8 mouse cellular contexts compared by ENCODE assay signal in the genomic region with DNA sequence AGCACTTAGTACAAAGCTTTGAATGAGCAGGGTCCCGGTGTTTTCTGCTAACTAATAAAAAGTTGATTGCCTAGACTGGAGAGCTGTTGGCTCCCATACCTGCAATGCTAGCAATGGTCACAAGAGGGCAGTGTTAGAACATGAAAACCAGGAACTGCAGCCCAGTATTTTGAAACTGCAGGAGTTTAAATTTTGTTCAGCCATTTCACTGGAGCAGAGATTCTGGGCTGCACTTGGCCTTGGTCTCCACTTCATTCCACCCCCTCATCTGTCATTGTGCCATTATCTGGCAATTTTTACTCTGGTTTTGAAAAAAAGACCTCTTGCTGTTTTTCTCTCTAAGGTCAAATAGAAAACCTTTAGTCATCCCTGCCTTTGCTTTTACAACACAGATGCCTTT. TPM values are rescaled to one million over a fixed set of nuclear protein-coding genes. Genes with fewer than 3 reads are reported as not detected.
DNase-seq lines count a peak whose midpoint lies in the region; ATAC-seq and TF ChIP-seq lines count a peak whose summit lies in the region.

No protein-coding gene starts in this region.

- peaks cover 10% of the 10 kb centered on the region for H3K4me1 ChIP-seq in embryonic facial prominence, embryonic 10.5 days
- H3K4me1 ChIP-seq in liver, postnatal 0 days (ENCODE audit: insufficient read depth), result no peaks in the 10 kb centered on the region
- H3K4me1 ChIP-seq in thymus, adult 2 months (replicated peaks; ENCODE audit: control insufficient read depth, insufficient read depth, low read length), result no peaks in the 10 kb centered on the region

- TF ChIP-seq CTCF in liver, postnatal 0 days (IDR thresholded peaks at IDR 0.05; ENCODE audit: low read depth), result peak; percentile 87
- TF ChIP-seq CTCF in thymus, adult 2 months (IDR thresholded peaks at IDR 0.05; ENCODE audit: borderline replicate concordance, control insufficient read depth, extremely low read depth, insufficient read depth, low read length, poor library complexity), result no peak

- peak overlapping the region; percentile 30; the same call in 1 of the 2 replicates for H3K27ac ChIP-seq in embryonic facial prominence, embryonic 10.5 days (replicated peaks)
- H3K27ac ChIP-seq in liver, postnatal 0 days (ENCODE audit: low read depth), result no peak overlapping the region
- no peak overlapping the region for H3K27ac ChIP-seq in thymus, adult 2 months (ENCODE audit: control insufficient read depth, insufficient read depth, low read length)

- no peak for TF ChIP-seq POLR2A in thymus, adult 2 months (IDR thresholded peaks at IDR 0.05; ENCODE audit: control insufficient read depth, extremely low read depth, insufficient read depth, low read length, poor library complexity)

- H3K9ac ChIP-seq in liver, postnatal 0 days (replicated peaks), result no peak overlapping the region

- no peak overlapping the region for H3K4me2 ChIP-seq in liver, postnatal 0 days (ENCODE audit: low read depth, low read length)

- DNase-seq in CD4-positive, CD25-positive, alpha-beta regulatory T cell, adult 2 months (ENCODE audit: low read depth, low spot score), result peak; percentile 84
- peak; percentile 88 for DNase-seq in adrenal gland, adult 2 months
- peak; percentile 82 for DNase-seq in embryonic facial prominence, embryonic 10.5 days (ENCODE audit: low spot score)
- peak; percentile 58 to 83 for DNase-seq in heart, adult 9 months (ENCODE audit: low spot score in 2 of 2)
- DNase-seq in kidney, postnatal 36 days, result peak; percentile 76 to 89
- DNase-seq in liver, postnatal 0 days, result peak; percentile 83
- DNase-seq in thymus, adult 2 months, result peak; percentile 79

- no peaks in the 10 kb centered on the region for H3K27me3 ChIP-seq in embryonic facial prominence, embryonic 10.5 days (replicated peaks; ENCODE audit: low read depth, poor library complexity, severe bottlenecking)
- H3K27me3 ChIP-seq in liver, postnatal 0 days (ENCODE audit: insufficient read depth, low read length), result no peaks in the 10 kb centered on the region
- H3K27me3 ChIP-seq in thymus, adult 2 months (ENCODE audit: control insufficient read depth, insufficient read depth, low read length), result no peaks in the 10 kb centered on the region

- no peaks in the 10 kb centered on the region for H3K9me3 ChIP-seq in embryonic facial prominence, embryonic 10.5 days
- H3K9me3 ChIP-seq in liver, postnatal 0 days (ENCODE audit: low read length), result no peaks in the 10 kb centered on the region

- no peak for ATAC-seq in liver, postnatal 0 days
- ATAC-seq in neutrophil, adult 5-6 weeks (ENCODE audit: extremely low read depth, insufficient number of reproducible peaks, low FRiP score, poor library complexity, severe bottlenecking), result peak; percentile 66; the same call in 1 of the 2 replicates

- no peaks in the 10 kb centered on the region for H3K36me3 ChIP-seq in embryonic facial prominence, embryonic 10.5 days (replicated peaks)
- H3K36me3 ChIP-seq in liver, postnatal 0 days (replicated peaks; ENCODE audit: insufficient read depth, low read length), result no peaks in the 10 kb centered on the region
- H3K36me3 ChIP-seq in thymus, adult 2 months (ENCODE audit: control insufficient read depth, insufficient read depth, low read length), result no peaks in the 10 kb centered on the region

- no peak overlapping the region for H3K4me3 ChIP-seq in embryonic facial prominence, embryonic 10.5 days
- H3K4me3 ChIP-seq in liver, postnatal 0 days (ENCODE audit: low read depth, low read length), result no peak overlapping the region
- H3K4me3 ChIP-seq in thymus, adult 2 months (ENCODE audit: control insufficient read depth, insufficient read depth, low read length), result no peak overlapping the region

- WGBS in embryonic facial prominence, embryonic 10.5 days, result 48% methylated on average over 1 of the region's 1 CpGs
- 16% methylated on average over 1 of the region's 1 CpGs for WGBS in liver, postnatal 0 days (ENCODE audit: insufficient replicate concordance)
- WGBS in thymus, adult 2 months, result 15% methylated on average over 1 of the region's 1 CpGs

- no peak for TF ChIP-seq EP300 in liver, postnatal 0 days (IDR thresholded peaks at IDR 0.05; ENCODE audit: low read depth)

RNA-seq across cellular contexts. Expression of gene Rapgef4, which starts 57.2 kb away (rescaled TPM):
- total RNA-seq in adrenal gland, adult 2 months (2021), result 100 to 1,000 TPM; 109 to 271 TPM
- polyA plus RNA-seq in adrenal gland, adult 2 months (2012; rRNA removed), result 81.1 and 137 TPM in 2 replicates
- 2.9 and 3.5 TPM in 2 replicates for polyA plus RNA-seq in embryonic facial prominence, embryonic 10.5 days (2016; fragmentation: Nextera tagmentation; extraction: Ambion mirVana)
- polyA plus RNA-seq in liver, postnatal 0 days (2015; fragmentation: Nextera tagmentation; extraction: Ambion mirVana), result 25.3 and 30.2 TPM in 2 replicates
- total RNA-seq in neutrophil, adult 5-6 weeks (2017), result 73.5 and 91.8 TPM in 2 replicates
- 8.3 and 9.2 TPM in 2 replicates for polyA plus RNA-seq in thymus, adult 2 months (2012; rRNA removed)
